Mouse (Mus musculus): ENCODE measurements around the gene Upf2. TPM values are rescaled to one million over a fixed set of nuclear protein-coding genes. Genes with fewer than 3 reads are reported as not detected.
A peak's percentile ranks its signal among the peaks of the same experiment; 100 is the strongest.
"Not testable (repeated sequence)": the region's sequence is repeated elsewhere in the genome, so short reads cannot be mapped to it uniquely, and the experiment has no call there.

Gene Upf2
- total and polyA plus RNA-seq, 3 experiments, result 2.9 to 16.7 (median 16.2) TPM

DNA sequence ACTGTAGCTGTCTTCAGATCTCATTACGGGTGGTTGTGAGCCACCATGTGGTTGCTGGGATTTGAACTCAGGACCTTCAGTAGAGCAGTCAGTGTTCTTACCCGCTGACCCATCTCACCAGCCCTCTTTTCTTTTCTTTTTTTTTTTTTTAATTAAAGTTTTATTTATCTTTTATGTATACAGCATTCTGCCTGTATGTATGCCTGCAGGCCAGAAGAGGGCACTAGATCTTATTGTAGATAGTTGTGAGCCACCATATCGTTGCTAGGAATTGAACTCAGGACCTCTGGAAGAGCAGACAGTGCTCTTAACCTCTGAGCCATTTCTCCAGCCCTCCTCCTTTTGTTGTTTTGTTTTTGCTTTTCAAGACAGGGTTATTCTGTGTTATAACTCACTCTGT, 19.4 kb downstream of the Upf2 start:
- H3K4me1 ChIP-seq (ENCODE audit: control insufficient read depth, insufficient read depth, low read length); H3K27me3 ChIP-seq (ENCODE audit: control insufficient read depth, insufficient read depth, low read length); H3K4me3 ChIP-seq; H3K9ac ChIP-seq (ENCODE audit: low read depth, low read length); H3K36me3 ChIP-seq (ENCODE audit: control insufficient read depth, insufficient read depth, low read length); H3K27ac ChIP-seq; intact Hi-C loops (cut with DNase I); DNase-seq; H3K79me2 ChIP-seq (replicated peaks; ENCODE audit: control insufficient read depth, insufficient read depth, low read length): not testable (repeated sequence)
- TF ChIP-seq CTCF (IDR thresholded peaks at IDR 0.05), result peak; percentile 21; the same call in 1 of the 2 replicates
- WGBS, result 92% methylated on average over 3 of the region's 3 CpGs

- Histone ChIP-seq H3K4me3 (no peak overlapping the region), H3K36me3 (ENCODE audit: control insufficient read depth, insufficient read depth, low read length) (no peaks in the 10 kb centered on the region), H3K9ac (ENCODE audit: low read depth, low read length) (no peak overlapping the region), H3K79me2 (replicated peaks; ENCODE audit: control insufficient read depth, insufficient read depth, low read length) (no peaks in the 10 kb centered on the region), H3K27ac (no peak overlapping the region), H3K4me1 (ENCODE audit: control insufficient read depth, insufficient read depth, low read length) (no peaks in the 10 kb centered on the region), H3K27me3 (ENCODE audit: control insufficient read depth, insufficient read depth, low read length) (no peaks in the 10 kb centered on the region)
- TF ChIP-seq CTCF (IDR thresholded peaks at IDR 0.05), result no peak
- no peak for TF ChIP-seq POLR2A (IDR thresholded peaks at IDR 0.05; ENCODE audit: insufficient read depth, low read depth, low read length)
- TF ChIP-seq EP300 (IDR thresholded peaks at IDR 0.05; ENCODE audit: insufficient read depth, low read depth, low read length), result no peak
- no peak for DNase-seq
- 83% methylated on average over 4 of the region's 4 CpGs for WGBS
- intact Hi-C loops (cut with DNase I), result no loop called here
Measured at GRCm38 (mm10) chr2:5977532-5977931, 26.3 kb downstream of the Upf2 start.

- TF ChIP-seq CTCF (IDR thresholded peaks at IDR 0.05) (peak; percentile 78), EP300 (IDR thresholded peaks at IDR 0.05; ENCODE audit: insufficient read depth, low read depth, low read length) (no peak), POLR2A (IDR thresholded peaks at IDR 0.05; ENCODE audit: insufficient read depth, low read depth, low read length) (no peak)
- no peaks in the 10 kb centered on the region; the same call in 1 of the 2 replicates for H3K36me3 ChIP-seq (ENCODE audit: control insufficient read depth, insufficient read depth, low read length)
- H3K9ac ChIP-seq (ENCODE audit: low read depth, low read length), result no peak overlapping the region
- no peaks in the 10 kb centered on the region for H3K79me2 ChIP-seq (replicated peaks; ENCODE audit: control insufficient read depth, insufficient read depth, low read length)
- no peaks in the 10 kb centered on the region for H3K4me1 ChIP-seq (ENCODE audit: control insufficient read depth, insufficient read depth, low read length)
- no peak for DNase-seq
- WGBS, result 19% methylated on average over 5 of the region's 5 CpGs
- no peak overlapping the region for H3K4me3 ChIP-seq
- intact Hi-C loops (cut with DNase I), result loop anchor here (1.0 kb wide), 1 partner anchor 173 kb away; no protein-coding TSS in a partner anchor
- H3K27ac ChIP-seq, result no peak overlapping the region
- no peaks in the 10 kb centered on the region for H3K27me3 ChIP-seq (ENCODE audit: control insufficient read depth, insufficient read depth, low read length)
Measured at GRCm38 (mm10) chr2:5995538-5995937, 44.3 kb downstream of the Upf2 start.

GRCm38 (mm10) chr2:6003949-6004348, 52.7 kb downstream of the Upf2 start:
- no peak for DNase-seq
- Histone ChIP-seq H3K4me1 (ENCODE audit: control insufficient read depth, insufficient read depth, low read length) (no peaks in the 10 kb centered on the region), H3K79me2 (replicated peaks; ENCODE audit: control insufficient read depth, insufficient read depth, low read length) (no peaks in the 10 kb centered on the region), H3K27ac (no peak overlapping the region), H3K36me3 (ENCODE audit: control insufficient read depth, insufficient read depth, low read length) (no peaks in the 10 kb centered on the region; the same call in 1 of the 2 replicates), H3K4me3 (no peak overlapping the region), H3K9ac (ENCODE audit: low read depth, low read length) (no peak overlapping the region), H3K27me3 (ENCODE audit: control insufficient read depth, insufficient read depth, low read length) (no peaks in the 10 kb centered on the region)
- TF ChIP-seq EP300 (IDR thresholded peaks at IDR 0.05; ENCODE audit: insufficient read depth, low read depth, low read length), result no peak
- TF ChIP-seq CTCF (IDR thresholded peaks at IDR 0.05), result no peak
- TF ChIP-seq POLR2A (IDR thresholded peaks at IDR 0.05; ENCODE audit: insufficient read depth, low read depth, low read length), result no peak
- 83% methylated on average over 3 of the region's 3 CpGs for WGBS
- intact Hi-C loops (cut with DNase I), result loop anchor here (10.0 kb wide), 1 partner anchor 401 kb away; no protein-coding TSS in a partner anchor

- no peaks in the 10 kb centered on the region for H3K36me3 ChIP-seq (ENCODE audit: control insufficient read depth, insufficient read depth, low read length)
- no peak overlapping the region for H3K4me3 ChIP-seq
- no peaks in the 10 kb centered on the region for H3K79me2 ChIP-seq (replicated peaks; ENCODE audit: control insufficient read depth, insufficient read depth, low read length)
- DNase-seq, result no peak
- no peak overlapping the region for H3K9ac ChIP-seq (ENCODE audit: low read depth, low read length)
- no peak for TF ChIP-seq CTCF (IDR thresholded peaks at IDR 0.05)
- no peak for TF ChIP-seq POLR2A (IDR thresholded peaks at IDR 0.05; ENCODE audit: insufficient read depth, low read depth, low read length)
- no peak for TF ChIP-seq EP300 (IDR thresholded peaks at IDR 0.05; ENCODE audit: insufficient read depth, low read depth, low read length)
- intact Hi-C loops (cut with DNase I), result loop anchor here (5.0 kb wide), 1 partner anchor 153 kb away; no protein-coding TSS in a partner anchor
- WGBS, result 94% methylated on average over 5 of the region's 5 CpGs
- H3K27ac ChIP-seq, result no peak overlapping the region
- no peaks in the 10 kb centered on the region for H3K4me1 ChIP-seq (ENCODE audit: control insufficient read depth, insufficient read depth, low read length)
- H3K27me3 ChIP-seq (ENCODE audit: control insufficient read depth, insufficient read depth, low read length), result no peaks in the 10 kb centered on the region
Measured at GRCm38 (mm10) chr2:6014532-6014931, 63.3 kb downstream of the Upf2 start.

DNA sequence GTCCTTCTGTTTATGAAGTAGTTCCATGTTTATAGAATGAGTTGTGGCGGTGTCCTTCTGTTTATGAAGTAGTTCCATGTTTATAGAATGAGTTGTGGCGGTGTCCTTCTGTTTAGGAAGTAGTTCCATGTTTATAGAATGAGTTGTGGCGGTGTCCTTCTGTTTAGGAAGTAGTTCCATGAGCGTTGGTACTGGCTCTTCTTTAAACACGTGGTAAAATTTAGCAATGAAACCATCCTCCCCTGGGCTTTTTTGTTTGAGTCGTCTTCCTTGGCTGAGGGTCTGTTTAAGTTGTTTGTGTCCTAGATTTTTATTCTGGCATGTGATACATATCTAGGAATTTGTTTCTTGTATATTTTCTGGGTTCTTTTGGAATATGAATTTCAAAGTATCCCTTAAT, 63.9 kb downstream of the Upf2 start:
- WGBS, result 84% methylated on average over 6 of the region's 6 CpGs
- H3K79me2 ChIP-seq (replicated peaks; ENCODE audit: control insufficient read depth, insufficient read depth, low read length); H3K9ac ChIP-seq (ENCODE audit: low read depth, low read length); H3K4me1 ChIP-seq (ENCODE audit: control insufficient read depth, insufficient read depth, low read length); H3K27ac ChIP-seq; DNase-seq; H3K36me3 ChIP-seq (ENCODE audit: control insufficient read depth, insufficient read depth, low read length); H3K27me3 ChIP-seq (ENCODE audit: control insufficient read depth, insufficient read depth, low read length); H3K4me3 ChIP-seq; intact Hi-C loops (cut with DNase I): not testable (repeated sequence)

Data from heart, adult 2 months (tissue).